Mouse (Mus musculus): ENCODE data around the gene Nr6a1.

Gene Nr6a1

DNA sequence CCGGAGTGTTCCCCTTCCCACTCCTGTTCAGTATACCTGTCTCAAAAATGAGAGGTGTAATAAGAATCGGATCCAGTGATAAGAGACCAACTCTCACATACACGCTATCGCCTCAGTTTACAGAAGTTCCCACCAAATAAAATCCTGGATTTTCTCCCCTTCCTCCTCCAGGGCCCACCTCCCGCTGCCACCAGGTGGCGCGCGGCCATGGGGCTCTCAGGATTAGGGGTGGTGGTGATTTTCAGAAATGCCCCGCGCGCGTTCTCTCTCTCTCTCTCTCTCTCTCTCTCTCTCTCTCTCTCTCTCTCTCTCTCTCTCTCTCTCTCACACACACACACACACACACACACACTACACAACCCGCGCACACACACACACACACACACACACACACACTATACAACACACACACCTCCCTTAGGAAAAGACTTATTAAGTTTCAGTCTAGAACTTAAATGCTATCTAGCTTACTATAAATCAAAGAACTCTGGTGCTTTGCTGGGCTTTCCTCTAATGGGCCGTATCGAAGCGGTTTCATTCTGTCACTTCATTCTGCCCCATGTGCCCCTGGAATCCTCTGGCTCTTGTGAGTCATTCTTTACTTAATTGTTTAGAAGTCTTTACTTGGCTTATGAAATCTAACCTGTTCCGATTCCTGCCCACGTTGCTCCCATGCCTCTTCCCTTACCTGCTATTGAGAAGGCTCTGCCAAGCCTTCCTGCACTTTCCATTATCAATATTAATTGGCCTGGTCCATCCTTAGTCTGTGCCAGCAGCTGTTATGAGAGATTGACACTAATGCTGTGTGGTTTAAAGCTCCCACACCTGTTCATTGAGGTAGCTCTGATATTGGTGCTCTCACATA, at the start of gene Nr6a1:
TSS of gene Nr6a1 (minus strand) at position 574 of the 865 bp plus-strand sequence.
- peak; percentile 74 for DNase-seq (ENCODE audit: extremely low spot score, low spot score)

DNA sequence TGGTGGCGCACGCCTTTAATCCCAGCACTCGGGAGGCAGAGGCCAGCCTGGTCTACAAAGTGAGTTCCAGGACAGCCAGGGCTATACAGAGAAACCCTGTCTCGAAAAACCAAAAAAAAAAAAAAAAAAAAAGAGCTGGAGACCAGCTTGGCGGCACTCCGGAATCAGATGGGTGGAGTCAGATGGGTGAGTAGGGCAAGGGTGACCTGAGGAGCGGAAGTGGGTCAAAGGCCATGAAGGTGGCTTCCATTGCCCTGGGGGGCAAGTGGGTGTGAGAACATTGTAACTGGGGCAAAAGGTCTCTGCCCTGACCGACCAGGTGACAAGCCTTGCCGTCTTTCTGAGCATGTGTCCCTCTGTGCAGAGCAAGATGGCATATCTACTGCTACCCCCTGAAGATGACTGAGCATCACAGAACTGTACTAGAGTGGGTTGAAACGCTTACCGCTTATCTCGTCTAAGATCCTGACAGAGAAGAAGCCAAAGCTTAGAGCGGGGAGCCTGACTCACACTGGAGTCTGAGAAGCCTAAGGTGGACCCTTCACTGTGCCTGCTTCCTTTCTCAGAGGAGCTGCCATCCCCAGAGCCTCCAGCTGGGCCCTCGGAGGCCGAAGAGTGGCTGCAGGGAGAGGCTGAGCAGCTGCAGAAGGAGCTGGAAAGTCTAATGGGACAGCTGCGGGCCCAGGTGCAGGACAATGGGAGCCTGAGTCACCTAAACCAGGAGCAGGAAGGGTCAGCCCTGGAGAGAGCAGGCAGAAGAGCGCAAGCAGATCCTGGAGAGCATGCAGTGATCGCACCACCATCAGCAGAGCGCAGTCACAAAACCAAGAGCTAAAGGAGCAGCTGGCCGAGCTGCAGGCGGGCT, 48.7 kb upstream of the Nr6a1 start:
- no peak for DNase-seq (ENCODE audit: extremely low spot score, low spot score)

DNA sequence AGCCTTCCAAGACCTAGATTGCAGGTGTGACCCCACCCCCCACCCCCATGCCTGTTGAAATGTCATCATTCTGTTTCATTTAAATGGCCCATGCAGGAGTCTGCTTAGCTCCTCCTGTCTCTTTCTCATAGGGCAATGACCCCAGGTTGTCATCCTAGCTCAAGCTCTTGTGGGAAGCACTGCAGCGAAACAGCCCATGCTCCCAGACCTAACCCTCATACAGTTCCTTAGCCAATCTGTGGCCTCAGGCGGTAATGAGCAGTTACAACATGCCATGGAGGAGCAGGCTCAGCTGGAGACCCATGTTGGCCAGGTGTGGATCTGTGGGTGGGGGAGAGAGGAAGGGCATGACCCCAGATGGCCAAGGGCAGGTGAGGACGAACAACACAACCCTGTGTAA, 47.7 kb upstream of the Nr6a1 start:
- no peak for DNase-seq (ENCODE audit: extremely low spot score, low spot score)

DNA sequence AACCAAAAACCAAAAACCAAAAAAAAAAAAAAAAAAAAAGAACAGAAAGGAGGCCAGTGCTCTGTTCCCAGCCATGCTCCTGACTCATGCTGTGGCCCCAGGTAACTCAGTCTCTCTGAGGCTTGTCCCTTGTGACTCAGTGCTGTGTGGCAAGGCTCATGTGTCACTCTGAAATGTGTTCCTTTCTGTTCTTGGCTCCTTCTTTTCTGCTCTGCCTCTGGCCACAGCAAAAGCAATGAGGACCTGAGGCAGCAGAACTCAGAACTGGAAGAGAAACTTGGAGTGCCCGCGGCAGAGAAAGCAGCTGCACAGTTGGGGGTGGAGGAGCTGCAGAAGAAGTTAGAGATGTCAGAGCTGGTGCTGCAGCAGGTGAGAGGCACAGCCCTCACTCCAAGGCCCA, 46.7 kb upstream of the Nr6a1 start:
- DNase-seq (ENCODE audit: extremely low spot score, low spot score) = no peak

DNA sequence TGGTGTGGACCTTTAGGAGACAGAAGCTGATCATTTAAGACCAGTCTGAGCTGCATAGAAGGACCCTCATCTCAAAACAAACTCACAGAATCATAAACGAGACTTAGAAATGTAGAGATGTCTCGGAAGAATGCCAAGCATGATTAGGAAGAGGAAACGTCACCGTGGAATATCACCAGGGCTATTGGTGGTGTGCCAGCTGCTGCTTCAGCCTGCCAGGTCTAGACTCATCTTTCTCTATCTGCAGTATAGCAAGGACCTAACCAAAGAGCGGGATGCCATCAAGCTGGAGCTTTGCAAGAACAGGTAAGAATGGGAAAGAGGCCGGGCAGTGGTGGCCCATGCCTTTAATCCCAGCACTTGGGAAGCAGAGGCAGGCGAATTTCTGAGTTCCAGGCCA, 46.2 kb upstream of the Nr6a1 start:
- no peak for DNase-seq (ENCODE audit: extremely low spot score, low spot score)

DNA sequence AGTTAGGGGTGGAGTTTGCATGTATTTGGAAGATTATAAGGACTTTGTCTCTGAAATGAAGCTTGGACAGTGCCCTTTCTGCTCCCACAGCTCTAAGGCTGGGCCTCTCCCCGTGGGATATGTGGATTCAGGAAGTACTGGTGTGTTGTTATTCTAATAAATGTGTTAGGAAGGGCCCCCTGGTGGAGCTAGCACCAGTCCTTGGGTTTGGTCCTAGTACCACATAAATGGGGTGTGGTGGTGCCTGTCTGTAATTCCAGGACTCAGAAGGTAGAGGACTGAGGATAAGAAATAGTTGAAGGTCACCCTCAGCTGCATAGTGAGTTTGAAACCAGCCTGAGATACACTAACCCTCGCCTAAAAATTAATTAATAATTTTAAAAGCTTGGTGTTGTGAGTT, 45.7 kb upstream of the Nr6a1 start:
- no peak for DNase-seq (ENCODE audit: extremely low spot score, low spot score)

DNA sequence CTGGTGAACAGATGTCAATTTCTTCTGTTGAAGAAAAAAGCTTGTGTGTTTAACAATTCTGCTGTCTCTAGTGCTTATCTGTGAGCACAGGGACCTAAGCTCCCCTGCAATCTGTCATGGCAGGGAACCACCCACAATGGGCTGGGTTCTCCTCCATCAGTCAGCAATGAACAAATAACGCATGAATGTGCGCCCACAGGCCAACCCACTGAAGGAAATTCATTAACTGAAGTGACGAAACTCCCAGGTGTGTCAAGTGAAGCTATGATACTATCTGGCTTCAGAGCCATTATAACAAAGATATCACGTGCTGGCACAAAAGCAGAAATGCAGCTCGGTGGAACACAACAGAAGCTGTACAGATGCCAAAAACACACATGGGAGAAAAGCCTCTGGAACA, 42.6 kb upstream of the Nr6a1 start:
- no peak for DNase-seq (ENCODE audit: extremely low spot score, low spot score)

DNA sequence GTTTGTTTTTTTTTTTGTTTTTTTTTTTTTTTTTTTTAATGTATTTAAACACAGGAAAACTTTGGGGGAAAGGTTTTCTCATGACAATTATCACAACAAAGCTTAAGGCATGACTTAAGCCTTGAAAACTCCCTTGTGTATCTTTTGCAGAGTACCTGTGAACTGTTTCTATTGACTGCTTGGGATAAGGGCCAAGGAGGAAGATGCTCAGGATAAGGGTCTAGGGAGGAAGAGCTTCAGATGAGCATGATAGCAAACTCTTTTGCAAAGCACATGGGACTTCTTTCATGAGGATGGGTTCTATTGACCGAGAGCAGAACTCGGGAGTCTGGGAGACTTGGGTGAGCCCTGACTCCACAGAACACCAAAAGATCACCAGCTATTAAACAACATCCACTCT, 42.2 kb upstream of the Nr6a1 start:
- no peak for DNase-seq (ENCODE audit: extremely low spot score, low spot score)

DNA sequence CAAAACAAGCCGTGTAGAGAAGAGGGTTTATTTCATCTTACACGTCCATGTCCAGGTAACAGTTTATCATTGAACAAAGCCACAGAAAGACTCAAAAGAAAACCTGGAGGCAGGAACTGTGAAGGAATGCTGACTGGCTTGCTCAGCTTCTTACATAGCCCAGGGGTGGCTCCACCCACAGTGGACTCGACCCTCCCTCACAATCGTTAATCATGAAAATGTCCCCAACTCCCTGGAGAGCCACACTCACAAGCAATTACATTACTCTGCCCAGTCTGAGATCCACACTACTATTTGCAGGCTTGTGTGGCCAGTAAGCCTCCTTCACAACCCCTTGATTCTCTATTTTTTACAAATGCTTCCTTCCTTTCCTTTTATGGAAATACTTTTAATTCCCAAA, 36.7 kb upstream of the Nr6a1 start:
- DNase-seq (ENCODE audit: extremely low spot score, low spot score) = peak; percentile 30

DNA sequence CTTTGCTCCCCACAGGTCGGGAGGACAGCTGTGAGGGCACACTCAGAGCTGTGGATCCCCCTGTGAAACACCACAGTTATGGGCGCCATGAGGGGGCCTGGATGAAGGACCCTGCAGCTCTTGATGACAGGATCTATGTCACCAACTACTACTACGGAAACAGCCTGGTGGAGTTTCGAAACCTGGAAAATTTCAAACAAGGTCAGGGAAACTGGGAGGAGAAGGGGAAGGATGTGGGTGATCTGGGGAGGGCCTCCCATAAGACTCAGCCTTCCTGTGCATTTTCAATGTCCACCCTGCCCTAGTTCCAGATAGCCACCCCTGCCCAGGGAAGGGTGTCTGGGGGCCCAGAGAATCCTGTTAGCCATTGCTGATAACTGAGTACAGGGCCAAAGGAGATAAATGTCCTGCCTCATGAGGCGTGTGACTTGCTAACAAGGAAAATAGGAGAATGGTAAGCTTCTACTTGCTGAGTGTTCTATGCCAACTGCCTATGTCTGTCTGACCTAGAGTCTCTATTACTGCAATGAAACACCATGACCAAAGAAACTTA, 30.3 kb upstream of the Nr6a1 start:
- DNase-seq (ENCODE audit: extremely low spot score, low spot score) = no peak

DNA sequence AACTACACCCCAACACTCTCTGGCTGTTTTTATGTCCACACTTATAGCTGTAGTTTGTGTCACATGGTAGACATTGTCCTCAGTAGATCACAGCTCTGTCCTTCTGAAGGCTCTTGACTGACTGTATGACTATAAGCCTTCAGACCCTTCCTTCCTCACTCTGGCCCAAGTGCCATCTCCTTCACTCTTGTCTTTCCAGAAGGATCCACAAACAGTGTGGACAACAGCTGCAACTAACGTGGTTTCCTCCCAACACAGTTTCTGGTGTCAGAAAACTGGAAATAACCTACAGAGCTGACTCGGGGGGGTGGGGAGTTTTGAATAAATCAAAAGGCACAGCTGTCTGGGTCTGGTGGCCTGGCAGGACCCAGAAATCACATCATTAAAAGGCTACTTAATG, 28.6 kb upstream of the Nr6a1 start:
- no peak for DNase-seq (ENCODE audit: extremely low spot score, low spot score)

DNA sequence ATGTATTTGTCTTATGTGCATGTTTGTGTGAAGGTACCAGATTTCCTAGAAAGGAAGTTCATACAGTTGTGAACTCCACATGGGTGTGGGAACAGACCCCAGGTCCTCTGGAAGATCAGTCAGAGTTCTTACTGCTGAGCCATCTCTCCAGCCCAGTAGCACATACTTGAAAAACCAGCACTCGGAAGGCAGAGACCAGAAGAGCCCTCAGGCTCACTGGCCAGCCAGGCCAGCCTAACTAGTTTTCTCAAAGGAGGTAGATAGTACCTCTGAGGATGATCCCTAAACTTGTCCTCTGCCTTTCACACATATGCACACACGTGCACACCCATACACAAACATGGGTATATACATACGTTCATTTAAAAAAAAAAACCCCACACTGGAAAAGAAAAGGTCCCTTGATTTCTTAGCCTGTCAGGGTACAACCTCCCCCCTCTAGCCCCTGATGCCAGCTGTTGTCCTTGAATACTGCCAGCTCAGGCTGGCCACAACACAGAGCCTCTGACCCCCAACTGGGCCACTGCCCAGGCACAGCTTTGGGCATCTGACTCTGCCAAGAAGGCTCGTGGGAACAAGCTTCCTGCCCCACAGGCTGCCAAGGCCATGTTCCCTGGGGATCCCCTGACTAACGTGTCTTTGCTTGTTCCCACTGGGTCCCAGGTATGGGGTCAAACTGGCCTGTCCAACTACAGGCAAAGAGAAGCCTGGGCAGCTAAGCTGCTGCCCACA, 25.8 kb upstream of the Nr6a1 start:
- DNase-seq (ENCODE audit: extremely low spot score, low spot score) = no peak

DNA sequence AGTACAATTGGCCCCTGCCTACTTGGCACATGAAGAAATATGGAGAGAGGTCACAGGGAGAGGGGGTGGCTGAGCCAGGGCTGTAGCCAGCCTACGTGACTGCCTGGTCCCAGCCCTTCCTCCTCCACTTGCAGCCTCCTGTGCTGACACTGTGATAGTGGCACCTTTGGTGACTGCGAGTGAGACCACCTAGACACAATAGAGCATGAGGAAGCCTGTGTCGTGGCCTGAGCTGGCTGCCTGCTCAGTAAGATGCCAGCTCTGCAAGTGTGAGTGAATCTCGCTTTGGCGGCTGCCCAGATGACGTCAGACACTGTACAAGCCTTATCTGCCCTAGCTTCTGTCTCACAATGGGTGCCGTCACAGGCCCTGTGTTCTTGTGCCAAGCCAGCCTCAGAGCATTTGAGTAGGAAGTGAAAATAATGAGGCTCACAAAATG, 22.8 kb upstream of the Nr6a1 start:
- no peak for DNase-seq (ENCODE audit: extremely low spot score, low spot score)

DNA sequence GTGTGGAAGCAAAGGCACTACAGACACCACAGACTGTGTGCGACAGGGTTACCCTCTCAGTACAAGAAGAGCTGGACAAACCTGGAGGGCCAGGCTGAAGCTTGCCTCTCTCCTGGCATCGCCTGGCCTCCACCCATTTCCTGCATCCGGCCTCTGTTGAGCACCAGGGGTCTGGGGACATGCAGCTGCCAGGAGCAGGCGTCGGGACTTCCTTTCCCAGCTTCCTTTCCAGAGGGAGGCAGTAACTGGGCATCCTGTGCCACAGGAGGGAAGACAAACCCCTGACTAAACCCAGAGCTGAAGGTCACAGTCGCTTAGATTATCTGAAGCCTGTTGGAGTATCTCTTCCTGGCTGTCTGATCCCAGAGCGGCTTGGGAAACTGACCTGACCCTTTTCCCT, 20.1 kb upstream of the Nr6a1 start:
- DNase-seq (ENCODE audit: extremely low spot score, low spot score) = no peak

DNA sequence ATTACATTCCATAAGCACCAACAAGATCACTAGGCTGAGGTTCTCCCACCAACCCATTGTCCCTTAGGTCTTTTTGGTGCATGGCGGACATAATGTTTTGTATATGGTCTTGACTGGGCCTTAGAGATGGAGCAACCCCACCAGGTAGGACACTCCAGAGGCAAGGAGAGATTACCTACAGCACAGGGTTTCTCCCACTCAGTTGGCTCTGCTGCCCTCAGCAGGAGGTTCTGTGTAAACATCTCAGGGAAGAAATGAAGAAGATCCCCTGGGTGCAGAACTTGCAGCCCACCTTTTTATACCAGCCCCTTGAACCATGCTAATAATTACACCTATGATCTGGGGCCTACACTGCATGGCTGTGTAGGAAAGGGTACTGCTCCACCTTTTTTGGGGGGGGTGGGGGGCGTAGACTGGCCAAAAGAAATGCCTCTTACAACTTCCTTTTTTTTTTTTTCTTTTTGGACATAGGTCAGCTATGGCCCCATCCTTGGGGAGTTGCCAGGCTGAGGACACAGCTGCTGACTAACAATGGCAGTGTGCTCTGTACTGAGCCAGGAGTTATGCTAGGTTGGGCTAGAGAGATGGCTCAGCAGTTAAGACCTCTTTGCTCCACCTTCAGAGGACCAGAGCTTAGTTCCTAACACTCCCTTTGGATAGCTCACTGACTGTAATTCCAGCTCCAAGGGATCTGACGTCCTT, 17.1 kb upstream of the Nr6a1 start:
- no peak for DNase-seq (ENCODE audit: extremely low spot score, low spot score)

DNA sequence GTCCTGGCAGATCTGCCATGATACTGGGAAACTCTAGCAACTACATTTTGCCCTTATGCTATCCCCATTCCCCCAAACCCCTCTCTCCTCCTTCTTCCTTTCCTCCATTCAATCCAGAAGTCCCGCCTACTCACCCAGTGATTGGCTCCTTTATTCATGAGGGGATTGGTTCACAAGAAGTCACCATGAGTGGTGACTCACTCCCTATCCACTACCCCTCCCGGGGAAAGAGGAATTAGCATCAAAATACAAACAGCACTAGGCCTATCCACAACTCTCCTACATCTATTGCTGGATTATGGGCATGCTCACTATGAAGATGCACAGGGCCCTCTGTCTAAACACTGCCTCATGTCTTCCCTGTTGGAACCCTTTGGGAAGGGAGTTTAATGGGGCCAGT, 16.5 kb upstream of the Nr6a1 start:
- no peak for DNase-seq (ENCODE audit: extremely low spot score, low spot score)

DNA sequence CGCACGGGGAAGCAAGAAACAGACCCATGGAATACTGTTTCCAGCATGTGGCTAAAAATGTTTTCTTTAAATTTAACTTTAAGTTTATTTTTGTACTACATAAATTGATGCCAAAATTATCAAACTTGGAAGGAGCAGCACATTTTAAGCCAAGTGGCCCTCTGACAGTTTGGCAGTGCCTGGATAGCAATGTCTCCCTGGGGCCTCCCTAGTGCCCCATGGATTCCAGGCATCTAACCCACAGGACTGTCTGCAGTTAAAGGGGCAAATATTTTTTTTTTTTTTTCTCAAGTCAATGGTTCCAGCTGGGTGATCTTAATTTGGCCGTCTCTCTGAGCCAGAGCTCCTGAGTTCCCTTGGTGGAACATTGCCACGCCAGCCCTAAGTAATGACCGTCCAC, 15.7 kb upstream of the Nr6a1 start:
- DNase-seq (ENCODE audit: extremely low spot score, low spot score) = no peak

DNA sequence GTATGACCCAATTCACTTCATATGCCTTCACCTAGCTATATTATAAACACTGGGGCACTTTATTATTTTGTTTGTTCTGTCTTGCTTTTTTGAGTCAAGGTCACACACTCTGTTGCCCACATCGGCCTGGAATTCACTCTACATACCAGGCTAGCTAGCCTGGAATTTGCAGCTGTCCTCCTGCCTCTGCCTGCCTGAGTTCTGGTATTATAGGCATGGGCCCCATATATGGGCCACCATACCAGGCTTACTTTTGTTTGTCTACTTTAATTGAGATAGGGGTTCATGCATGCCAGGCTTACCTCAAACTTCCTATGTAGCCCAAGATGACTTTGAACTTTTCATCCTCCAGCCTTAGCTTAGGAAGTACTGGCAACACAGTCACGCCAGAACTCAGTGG, 14.4 kb upstream of the Nr6a1 start:
- DNase-seq (ENCODE audit: extremely low spot score, low spot score) = no peak

DNA sequence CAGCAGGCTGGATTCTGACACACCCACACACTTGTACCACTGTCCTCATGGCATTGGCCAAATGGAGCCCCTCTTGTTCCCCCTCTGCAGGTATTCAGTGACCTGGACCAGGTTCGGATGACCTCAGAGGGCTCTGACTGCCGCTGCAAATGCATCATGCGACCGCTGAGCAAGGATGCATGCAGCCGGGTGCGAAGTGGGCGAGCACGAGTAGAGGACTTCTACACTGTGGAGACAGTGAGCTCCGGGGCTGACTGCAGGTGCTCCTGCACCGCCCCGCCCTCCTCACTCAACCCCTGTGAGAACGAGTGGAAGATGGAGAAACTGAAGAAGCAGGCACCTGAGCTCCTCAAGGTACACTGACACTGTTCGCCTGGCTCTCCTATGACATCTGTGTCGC, 13.9 kb upstream of the Nr6a1 start:
- DNase-seq (ENCODE audit: extremely low spot score, low spot score) = no peak

DNA sequence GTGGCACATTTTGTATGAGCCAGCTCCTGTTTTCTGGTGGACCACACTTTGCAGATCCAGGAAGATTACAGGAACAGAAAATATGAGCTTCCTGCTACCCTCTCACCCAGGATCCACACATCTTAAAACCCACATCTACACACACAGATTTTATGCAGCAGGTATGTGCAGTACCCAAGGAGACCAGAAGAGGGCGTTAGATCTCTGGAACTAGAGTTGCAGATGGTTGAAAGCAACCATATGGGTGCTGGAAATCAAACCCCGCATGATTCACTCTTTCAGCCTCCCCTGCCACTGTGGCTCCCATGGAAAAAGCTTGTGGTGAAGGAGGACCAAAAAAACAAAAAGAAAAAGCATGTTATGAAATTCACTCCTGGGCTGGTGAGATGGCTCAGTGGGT, 11.6 kb upstream of the Nr6a1 start:
- DNase-seq (ENCODE audit: extremely low spot score, low spot score) = no peak

DNA sequence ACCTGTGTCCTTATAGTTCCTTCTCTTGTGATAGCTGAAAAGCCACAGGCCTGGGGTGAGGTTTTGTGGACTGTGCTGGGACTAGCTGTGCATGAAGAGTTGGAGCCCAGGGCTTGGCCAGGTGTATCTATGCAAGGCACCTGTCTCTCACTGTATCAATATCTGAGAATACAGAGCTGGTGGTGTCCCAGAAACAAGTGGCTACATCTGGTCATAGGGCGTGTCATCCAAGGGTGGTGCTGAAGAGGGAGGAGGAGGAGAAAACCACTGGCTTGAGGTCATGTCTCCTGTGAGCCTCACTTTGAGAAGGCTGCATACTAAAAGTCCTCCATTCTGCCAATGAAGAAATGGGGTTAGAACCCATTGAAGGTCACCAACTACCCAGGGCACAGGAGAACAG, 10.5 kb upstream of the Nr6a1 start:
- no peak for DNase-seq (ENCODE audit: extremely low spot score, low spot score)
